Mouse (Mus musculus) megakaryocyte progenitor cell, adult 5-6 weeks (primary cell): ENCODE results near the gene Gm13693. TPM values are rescaled to one million over a fixed set of nuclear protein-coding genes. Genes with fewer than 3 reads are reported as not detected.
"Not testable (repeated sequence)": the region's sequence is repeated elsewhere in the genome, so short reads cannot be mapped to it uniquely, and the experiment has no call there.

ENCODE experiments used
- ATAC-seq: replicated peaks from 2 replicates; pipeline ENCODE4 v1.8.0; 2016; ENCODE audit warnings: mild to moderate bottlenecking, moderate TSS enrichment, inconsistent platforms; ENCODE audit not compliant: poor library complexity
- total RNA-seq, 2 experiments: library from RNA; stranded (forward) in 1 of 2; stranded (reverse) in 1 of 2; fragments of 157-497, 149-512 nt in 1 of 2; fragments of 200-1000 nt in 1 of 2; gene quantifications; 2 replicates each; pipeline versions ENCODE4 v1.2.3 to v1.2.4; 2015 to 2017

The Gm13693 gene
- not detected in 2 replicates for total RNA-seq (2015)
- total RNA-seq (2017): 0.07 and 0.08 TPM in 2 replicates

DNA sequence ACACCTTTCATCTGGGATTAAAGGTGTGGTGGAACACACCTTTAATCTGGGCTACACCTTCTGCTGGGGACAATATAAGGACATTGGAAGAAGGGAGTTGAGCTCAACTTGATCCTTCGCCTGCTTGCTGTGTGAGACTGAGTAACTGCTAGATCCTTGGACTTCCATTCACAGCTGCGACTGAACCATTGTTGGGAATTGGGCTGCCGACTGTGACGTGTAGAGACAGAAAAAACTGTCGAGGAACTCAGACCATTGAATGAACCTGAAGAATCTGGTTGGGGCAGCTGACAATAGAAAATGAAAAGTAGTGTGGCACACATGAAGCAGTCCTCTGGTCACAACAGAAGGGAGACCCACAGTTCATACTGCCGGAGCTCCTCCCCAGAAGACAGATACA, at the start of gene Gm13693:
Gene Gm13693, plus strand, starts transcription at position 301 of the 400 bp plus-strand sequence.
- ATAC-seq: not testable (repeated sequence)

DNA sequence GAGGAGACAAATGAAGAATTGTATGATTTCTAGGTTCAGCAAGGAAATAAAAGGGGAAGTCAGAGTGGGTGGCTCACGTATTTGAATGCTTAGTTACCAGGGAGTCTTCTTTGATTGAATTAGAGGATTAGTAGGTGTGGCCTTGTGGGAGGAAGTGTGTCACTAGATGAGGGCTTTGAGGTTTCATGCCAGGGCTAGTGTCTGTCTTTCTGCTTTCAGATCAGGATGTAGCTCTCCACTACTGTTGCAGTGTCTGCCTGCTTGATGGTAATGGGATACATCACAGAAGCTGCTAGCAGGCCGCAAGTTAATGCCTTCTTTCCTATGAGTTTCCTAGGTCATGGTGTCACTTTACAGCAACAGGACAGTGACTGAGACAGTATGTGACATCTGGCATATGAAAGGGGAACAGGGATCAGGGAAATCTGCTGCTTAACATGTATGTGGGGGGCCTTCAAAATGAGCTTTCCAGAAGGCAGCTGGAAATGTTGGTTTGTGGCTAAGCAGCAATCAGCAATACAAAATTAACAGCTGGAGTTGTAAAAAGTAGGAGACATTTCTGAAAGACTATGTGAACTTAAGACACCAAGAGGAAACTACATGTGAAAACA, 31.7 kb upstream of the Gm13693 start:
- ATAC-seq: peak; percentile 100

GRCm38 (mm10) chr2:83940931-83941361, 20.4 kb upstream of the Gm13693 start, which contains the start of gene Zswim2:
Zswim2 (minus strand) TSS chr2:83941228.
- peak; percentile 91 for ATAC-seq

DNA sequence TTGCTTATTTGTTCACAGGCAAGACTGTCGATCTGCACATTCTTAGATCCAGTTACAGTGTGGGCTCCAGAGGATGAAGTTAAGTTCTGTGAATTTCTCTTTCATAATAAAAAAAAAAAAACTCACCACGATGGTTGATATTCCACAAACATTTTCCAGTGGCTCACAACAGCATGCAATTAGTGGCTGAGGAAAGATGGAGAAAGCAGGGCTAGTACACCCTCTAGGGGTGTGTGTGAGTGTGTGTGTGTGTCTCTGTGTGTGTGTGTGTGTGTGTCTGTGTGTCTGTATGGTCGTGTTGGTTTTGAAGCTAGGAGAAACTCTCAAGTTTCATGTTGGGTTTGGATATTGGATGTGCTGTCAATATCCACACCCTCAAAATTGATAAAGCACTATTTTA, 19.9 kb upstream of the Gm13693 start:
- ATAC-seq: no peak

GRCm38 (mm10) chr2:83941792-83942191, 19.5 kb upstream of the Gm13693 start:
- ATAC-seq: peak; percentile 23; the same call in 1 of the 2 replicates

GRCm38 (mm10) chr2:83955393-83955792, 5.9 kb upstream of the Gm13693 start, which contains the start of gene Gm13698:
Gm13698 (plus strand) TSS chr2:83955693.
- ATAC-seq: not testable (repeated sequence)

DNA sequence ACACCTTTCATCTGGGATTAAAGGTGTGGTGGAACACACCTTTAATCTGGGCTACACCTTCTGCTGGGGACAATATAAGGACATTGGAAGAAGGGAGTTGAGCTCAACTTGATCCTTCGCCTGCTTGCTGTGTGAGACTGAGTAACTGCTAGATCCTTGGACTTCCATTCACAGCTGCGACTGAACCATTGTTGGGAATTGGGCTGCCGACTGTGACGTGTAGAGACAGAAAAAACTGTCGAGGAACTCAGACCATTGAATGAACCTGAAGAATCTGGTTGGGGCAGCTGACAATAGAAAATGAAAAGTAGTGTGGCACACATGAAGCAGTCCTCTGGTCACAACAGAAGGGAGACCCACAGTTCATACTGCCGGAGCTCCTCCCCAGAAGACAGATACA, 5.7 kb downstream of the Gm13693 start, which contains the start of gene Gm13695:
Gene Gm13695, plus strand, starts transcription at position 301 of the 400 bp plus-strand sequence.
- not testable (repeated sequence) for ATAC-seq

GRCm38 (mm10) chr2:83972823-83973222, 11.5 kb downstream of the Gm13693 start, which contains the start of gene Gm13696:
Gm13696 (plus strand) TSS chr2:83973123.
- ATAC-seq: not testable (repeated sequence)

- ATAC-seq: not testable (repeated sequence)
These were observed 17.3 kb downstream of the Gm13693 start, which contains the start of gene Gm13694 for GRCm38 (mm10) chr2:83978633-83979032. Gm13694 (plus strand) TSS chr2:83978933.

GRCm38 (mm10) chr2:83984443-83984842, 23.1 kb downstream of the Gm13693 start, which contains the start of gene Gm13697:
Gm13697 (plus strand) TSS chr2:83984743.
- not testable (repeated sequence) for ATAC-seq

- not testable (repeated sequence) for ATAC-seq
These were observed 28.9 kb downstream of the Gm13693 start, which contains the start of gene Gm13691 for GRCm38 (mm10) chr2:83990253-83990652. Gm13691 (plus strand) TSS chr2:83990553.

- ATAC-seq: peak; percentile 100
These were observed 32.4 kb downstream of the Gm13693 start for GRCm38 (mm10) chr2:83993639-83994255.

GRCm38 (mm10) chr2:83994526-83994925, 33.2 kb downstream of the Gm13693 start:
- not testable (repeated sequence) for ATAC-seq

GRCm38 (mm10) chr2:84008913-84009312, 47.6 kb downstream of the Gm13693 start:
- ATAC-seq: no peak

GRCm38 (mm10) chr2:84009818-84010217, 48.5 kb downstream of the Gm13693 start:
- ATAC-seq: peak; percentile 86

Other genes starting within 250 kb of the Gm13693 start
- 23.4 and 30.9 TPM in 2 replicates for gene Itgav, start 237.1 kb upstream of the Gm13693 start, total RNA-seq (2015)
- gene Itgav, start 237.1 kb upstream of the Gm13693 start, total RNA-seq (2017): 9.5 and 20.9 TPM in 2 replicates
- gene Fam171b, start 148.9 kb upstream of the Gm13693 start, total RNA-seq (2015): not detected in 2 replicates
- gene Fam171b, start 148.9 kb upstream of the Gm13693 start, total RNA-seq (2017): not detected in 2 replicates
- not detected in 2 replicates for gene Zswim2, start 20.3 kb upstream of the Gm13693 start, total RNA-seq (2015)
- not detected in 2 replicates for gene Zswim2, start 20.3 kb upstream of the Gm13693 start, total RNA-seq (2017)
- not detected in 2 replicates for gene Gm13698, start 5.8 kb upstream of the Gm13693 start, total RNA-seq (2015)
- gene Gm13698, start 5.8 kb upstream of the Gm13693 start, total RNA-seq (2017): 0.07 and 0.08 TPM in 2 replicates
- gene Gm13695, start 5.8 kb downstream of the Gm13693 start, total RNA-seq (2015): not detected in 2 replicates
- gene Gm13695, start 5.8 kb downstream of the Gm13693 start, total RNA-seq (2017): not detected in 2 replicates
- gene Gm13696, start 11.6 kb downstream of the Gm13693 start, total RNA-seq (2015): not detected in 2 replicates
- gene Gm13696, start 11.6 kb downstream of the Gm13693 start, total RNA-seq (2017): 0.07 and 0.08 TPM in 2 replicates
- gene Gm13694, start 17.4 kb downstream of the Gm13693 start, total RNA-seq (2015): not detected in 2 replicates
- gene Gm13694, start 17.4 kb downstream of the Gm13693 start, total RNA-seq (2017): 0.07 and 0.08 TPM in 2 replicates
- gene Gm13697, start 23.2 kb downstream of the Gm13693 start, total RNA-seq (2015): not detected in 2 replicates
- 0.07 and 0.08 TPM in 2 replicates for gene Gm13697, start 23.2 kb downstream of the Gm13693 start, total RNA-seq (2017)
- gene Gm13691, start 29.1 kb downstream of the Gm13693 start, total RNA-seq (2015): not detected in 2 replicates
- 0.04 TPM in 1 of 2 replicates, not detected in the other for gene Gm13691, start 29.1 kb downstream of the Gm13693 start, total RNA-seq (2017)